Mouse (Mus musculus): ENCODE results near the gene Scn4a.

Scn4a gene

DNA sequence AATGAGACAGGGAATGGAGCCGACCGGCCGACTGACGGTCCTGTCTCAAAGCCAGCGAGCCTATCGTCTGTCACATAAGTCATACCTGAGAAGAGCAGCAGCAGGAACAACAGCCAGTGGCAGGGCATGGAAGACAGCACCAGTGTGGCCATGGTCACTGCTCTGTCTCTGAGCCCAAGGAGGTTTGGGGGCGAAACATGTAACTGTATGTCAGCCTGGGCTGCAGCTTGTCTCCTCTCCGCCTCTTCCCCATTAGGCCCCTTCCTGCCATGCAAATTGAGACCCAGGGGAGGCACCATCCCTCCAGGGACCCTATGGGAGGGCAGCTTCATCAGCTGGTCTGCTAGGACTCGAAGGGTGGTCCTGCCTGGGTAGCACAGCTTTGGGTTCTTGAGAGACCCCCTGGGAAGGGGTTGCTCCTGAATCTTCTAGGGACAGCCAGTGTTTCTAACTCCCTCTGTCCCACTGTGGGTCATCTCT, 38.7 kb downstream of the Scn4a start, which contains the start of gene Cd79b:
Gene Cd79b, minus strand, starts transcription at position 430 of the 480 bp plus-strand sequence.
- DNase-seq (ENCODE audit: low read depth): no peak

DNA sequence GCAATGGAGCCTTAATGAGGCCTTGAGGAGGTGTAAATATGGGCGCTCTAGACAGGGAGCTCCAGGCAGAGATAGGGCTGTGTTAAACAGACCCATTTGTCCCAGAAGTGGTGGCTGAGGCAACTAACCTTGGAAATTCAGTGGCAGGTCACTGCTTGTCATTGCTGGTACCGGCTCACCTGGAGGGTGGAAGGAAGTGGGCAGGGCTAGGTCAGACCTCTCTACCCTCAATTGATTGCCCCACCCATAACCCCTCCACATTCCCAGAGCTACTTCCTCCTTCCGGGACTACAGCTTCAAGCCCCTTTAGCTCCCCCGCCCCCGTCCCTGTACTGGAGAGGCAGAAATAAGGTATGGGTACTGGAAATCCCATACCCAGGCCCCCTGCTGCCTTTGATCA, 39.6 kb downstream of the Scn4a start:
- DNase-seq (ENCODE audit: low read depth): no peak

DNA sequence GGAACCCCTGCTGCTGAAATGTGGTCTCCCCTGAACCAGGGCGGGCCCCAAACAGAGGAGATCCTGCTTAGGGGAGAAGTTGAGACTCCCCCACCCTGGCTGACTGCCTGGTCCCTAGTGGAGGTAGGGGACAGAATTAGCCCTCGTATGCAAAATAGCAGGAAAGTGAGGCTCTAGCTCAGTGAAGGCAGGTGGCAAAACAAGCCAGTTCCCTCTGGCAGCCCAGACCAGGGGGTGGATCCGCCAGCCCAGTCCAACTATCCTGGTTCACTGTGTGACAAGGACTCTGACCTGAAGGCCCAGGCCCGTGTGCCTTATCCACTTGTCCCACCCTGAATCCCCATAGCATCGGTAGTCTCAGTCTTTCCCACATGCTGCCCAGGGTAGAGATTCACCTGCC, 43.0 kb downstream of the Scn4a start:
- DNase-seq (ENCODE audit: low read depth): no peak

DNA sequence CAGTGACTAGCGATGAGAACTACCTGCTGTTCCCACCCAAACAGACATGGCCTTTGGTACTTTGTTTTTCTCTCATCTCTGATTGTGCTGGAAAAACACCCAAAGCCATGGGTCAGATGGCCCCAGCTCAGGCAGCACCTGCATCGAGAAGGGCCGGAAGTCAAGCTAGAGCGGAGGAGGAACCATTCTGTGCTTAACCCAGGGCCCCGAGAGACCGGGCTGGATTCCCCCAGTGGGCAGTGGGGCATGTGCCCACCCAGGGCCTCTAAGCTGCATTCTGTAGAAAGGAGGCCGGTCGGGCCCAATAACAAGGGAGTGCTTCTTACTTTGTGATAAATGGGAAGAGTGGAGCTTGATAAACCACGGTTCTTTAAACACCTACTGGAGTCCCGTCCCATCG, 44.9 kb downstream of the Scn4a start:
- no peak for DNase-seq (ENCODE audit: low read depth)

DNA sequence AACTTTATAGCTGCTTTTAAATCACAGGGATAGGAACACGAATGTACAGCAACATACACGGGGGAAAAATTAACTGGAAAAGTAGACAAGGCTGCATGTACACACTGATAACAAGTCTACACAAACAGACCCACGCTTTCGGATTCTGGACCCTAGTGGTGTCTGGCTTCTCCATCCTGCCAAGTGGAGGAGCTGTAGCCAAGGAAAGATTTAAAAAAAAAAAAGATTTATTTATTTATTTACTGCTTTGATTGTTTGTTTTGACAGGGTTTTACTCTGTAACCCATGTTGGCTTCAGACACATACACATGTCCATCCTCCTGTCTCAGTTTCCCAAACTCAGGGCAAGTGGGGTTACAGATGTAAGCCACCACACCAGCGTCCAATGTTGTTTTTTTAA, 45.7 kb downstream of the Scn4a start:
- DNase-seq (ENCODE audit: low read depth): no peak

DNA sequence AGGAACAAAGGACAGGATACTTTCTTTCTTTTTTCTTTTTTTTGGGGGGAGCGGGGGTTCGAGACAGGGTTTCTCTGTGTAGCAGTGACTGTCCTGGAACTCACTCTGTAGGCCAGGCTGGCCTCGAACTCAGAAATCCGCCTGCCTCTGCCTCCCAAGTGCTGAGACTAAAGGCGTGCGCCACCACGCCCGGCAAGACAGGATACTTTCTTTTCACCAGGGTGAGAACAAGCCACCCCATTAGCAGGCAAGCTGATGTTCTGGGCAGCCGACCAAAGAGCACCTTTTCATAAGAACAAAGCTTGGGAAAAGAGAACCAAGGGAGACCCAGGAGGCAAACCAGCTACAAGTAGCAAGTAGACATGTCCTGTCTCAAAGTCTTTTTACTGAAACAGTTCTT, 46.3 kb downstream of the Scn4a start:
- DNase-seq (ENCODE audit: low read depth): no peak

DNA sequence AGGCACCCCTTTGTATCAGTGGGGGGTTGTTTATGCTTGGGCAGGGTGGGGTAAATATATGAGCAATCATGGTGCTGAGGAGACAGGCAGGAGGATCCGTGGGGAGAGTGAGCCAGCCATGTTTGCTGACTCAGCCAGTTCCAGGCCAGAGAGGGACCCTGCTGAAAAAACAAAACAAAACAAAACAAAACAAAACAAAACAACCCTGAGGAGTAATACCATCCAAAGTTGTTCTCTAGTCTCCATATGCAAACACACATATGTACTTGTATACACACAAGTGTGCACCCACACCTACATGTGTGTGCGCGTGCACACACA, 47.1 kb downstream of the Scn4a start:
- no peak for DNase-seq (ENCODE audit: low read depth)

DNA sequence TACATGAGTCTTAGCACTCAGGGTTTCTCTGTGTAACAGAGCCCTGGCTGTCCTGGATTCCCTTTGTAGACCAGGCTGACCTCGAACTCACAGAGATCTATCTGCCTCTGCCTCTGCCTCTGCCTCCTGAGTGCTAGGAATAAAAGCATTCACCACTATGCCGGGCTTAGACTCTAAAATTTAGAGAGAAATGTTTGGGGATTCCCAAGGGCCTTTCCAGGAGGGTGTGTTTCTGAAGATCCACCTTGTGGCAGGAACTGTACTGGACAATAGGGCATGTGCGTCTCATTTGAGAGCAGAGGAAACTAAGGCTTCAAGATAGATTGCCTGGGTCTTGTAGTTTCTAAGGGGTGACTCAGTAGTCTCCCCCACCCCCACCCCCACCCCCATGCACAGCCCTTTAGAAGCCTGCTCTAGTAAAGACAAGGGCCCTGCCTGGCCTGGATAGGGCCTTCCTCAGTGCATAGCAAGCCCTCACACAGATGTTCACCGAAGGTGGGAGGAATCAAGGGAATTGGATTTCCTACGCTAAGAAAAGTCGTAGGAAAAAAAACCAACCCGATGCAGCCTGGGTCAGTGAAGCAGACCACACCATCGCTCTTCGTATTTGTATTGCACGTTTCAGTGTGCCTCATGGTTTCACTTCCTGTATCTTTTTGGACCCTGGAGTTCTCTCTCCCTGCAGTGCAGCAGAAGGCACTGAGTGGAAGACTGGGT, 47.6 kb downstream of the Scn4a start:
- DNase-seq (ENCODE audit: low read depth): no peak

DNA sequence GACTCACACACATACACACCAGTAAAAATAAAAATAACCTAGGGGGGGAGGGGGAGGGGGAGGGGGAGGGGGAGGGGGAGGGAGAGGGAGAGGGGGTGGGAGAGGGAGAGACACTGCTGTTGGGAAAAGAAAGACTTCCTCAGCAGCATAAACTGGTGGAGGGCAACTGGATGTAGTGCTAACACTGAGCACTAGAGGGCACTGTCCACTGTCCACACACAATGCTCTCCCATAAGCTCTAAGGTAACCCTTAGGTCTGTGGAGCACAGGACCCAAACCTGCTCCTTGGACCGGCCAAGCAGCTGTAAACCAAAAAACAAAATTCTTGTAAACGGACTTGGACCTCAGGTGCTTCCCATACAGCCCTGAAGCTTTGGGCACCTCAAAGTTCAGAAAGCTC, 50.5 kb downstream of the Scn4a start:
- DNase-seq (ENCODE audit: low read depth): peak; percentile 80

DNA sequence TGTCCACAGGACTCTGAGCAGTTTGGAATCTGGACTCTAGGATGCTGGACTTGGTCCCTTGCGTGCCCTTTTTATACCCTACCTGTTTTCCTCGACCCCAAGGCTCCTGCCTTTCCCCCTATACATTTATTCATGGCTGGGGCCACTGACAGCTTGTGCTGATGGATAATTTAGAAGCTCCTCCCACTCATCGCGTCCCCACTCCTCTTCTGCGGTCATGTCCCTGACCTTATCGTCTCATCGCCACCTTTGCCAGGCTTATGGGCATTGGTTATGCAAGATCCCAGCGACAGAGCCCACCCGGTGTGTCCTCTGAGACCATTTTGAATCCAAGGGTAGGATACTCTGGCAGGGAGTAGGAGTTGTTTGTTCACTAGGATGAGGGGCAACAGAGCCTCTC, 51.3 kb downstream of the Scn4a start, which contains the start of gene Gh:
Gene Gh, minus strand, starts transcription at position 101 of the 400 bp plus-strand sequence.
- no peak for DNase-seq (ENCODE audit: low read depth)

DNA sequence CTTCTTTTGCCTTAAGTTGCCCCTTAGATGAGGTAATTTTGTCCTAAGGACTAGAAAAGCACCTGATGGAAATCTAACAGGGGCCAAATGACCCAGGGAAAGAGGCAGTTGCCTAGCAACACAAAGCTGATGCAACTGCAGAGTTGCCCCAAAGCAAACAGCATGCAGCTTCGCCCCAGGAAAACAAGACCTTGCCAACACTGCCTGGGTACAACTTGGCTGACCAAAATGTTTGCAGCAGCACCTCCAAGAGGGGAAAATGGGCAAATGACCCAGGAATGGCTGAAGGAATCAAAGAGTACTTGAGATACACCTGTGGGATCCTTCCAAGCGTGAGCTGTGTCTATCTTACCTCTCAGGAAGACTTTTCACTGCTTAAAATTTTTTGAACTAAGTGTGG, 61.2 kb downstream of the Scn4a start:
- no peak for DNase-seq (ENCODE audit: low read depth)

DNA sequence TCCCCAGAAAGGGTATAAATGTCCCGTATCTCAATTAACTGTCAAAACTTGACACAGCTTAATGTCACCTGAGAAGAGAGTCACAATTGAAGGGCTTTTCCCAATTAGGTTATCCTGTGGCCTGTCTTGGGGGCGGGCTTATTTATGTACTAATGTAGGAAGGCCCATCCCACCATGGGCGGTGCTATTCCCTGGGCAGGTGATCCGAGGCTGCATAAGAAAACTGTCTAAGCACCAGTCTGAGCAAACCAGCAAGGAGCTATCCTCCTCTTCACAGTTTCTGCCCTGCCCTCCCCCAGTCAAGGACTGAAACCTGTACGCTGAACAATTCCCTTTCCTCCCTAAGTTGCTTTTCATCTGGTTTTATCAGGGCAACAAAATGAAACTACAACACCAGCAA, 62.7 kb downstream of the Scn4a start:
- no peak for DNase-seq (ENCODE audit: low read depth)

DNA sequence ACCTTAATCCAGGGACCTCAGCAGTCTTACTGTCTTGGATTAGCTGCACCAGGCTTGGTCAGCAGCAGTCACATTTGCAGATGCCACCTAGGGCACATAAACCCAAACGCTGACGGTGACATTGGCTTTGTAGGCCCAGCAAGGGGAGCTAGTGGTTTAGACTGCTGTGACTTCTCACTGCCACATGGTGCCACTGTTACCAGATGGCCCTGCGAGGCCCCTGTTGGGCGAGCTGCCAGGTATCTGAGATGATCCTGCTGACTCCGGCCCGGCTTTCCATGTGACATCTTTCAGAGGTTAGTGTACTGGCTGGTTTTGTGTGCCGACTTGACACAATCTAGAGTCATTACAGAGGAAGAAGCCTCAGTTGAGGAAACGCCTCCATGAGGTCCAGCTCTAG, 63.7 kb downstream of the Scn4a start:
- DNase-seq (ENCODE audit: low read depth): no peak

DNA sequence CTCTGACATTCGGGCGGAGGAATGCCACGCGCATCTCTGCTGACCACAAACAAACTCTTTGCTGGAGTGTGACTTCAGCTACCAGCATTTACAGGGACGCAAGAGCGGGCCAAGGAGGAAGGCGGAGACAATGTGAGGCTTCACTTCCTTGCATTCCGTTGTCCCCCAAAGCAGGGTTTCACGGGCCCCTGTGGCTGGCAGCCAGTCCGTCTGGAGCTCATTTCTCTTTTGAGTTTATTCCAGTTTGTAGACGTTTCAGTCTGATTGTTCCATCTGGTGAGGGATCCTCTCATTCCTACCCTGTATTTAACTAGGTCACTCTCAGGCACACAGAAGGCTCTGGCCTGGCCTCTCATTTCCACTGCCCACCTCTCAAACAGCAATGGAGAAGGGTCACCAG, 66.1 kb downstream of the Scn4a start:
- peak; percentile 54 for DNase-seq (ENCODE audit: low read depth)

DNA sequence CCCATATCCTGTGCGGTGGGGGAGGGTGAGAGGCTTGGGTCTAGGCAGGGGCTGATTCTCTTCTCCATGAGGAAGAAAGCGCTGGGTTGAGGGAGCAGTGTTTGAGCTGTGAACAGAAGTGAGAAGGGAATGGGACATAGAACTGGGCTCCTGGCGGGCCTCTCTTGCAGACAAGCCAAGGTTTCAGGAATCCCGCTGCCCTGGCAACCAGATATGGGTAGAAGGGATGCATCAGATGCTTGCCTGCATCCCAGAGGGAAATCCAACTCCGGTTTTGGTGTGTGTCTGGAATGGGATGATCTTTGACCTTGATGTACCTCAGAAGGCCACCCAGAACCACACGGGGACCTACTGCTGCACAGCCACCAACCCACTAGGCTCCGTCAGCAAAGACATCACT, 66.9 kb downstream of the Scn4a start:
- DNase-seq (ENCODE audit: low read depth): no peak

DNA sequence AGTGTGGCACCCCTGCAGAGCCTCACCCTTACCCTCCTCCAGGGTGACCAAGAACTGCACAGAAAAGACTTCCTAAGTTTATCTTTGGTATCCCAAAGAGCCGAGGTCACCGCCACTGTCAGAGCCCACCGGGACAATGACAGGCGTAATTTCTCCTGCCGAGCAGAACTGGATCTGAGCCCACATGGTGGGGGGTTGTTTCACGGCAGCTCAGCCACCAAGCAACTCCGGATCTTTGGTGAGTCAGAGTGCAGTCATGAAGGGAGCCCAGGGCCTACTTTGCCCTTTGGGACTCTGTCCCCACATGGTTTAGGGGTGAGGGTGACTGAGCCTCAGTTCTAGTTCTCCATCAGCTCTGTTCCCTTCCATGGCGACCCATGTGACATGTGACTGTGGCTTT, 69.0 kb downstream of the Scn4a start:
- DNase-seq (ENCODE audit: low read depth): no peak

DNA sequence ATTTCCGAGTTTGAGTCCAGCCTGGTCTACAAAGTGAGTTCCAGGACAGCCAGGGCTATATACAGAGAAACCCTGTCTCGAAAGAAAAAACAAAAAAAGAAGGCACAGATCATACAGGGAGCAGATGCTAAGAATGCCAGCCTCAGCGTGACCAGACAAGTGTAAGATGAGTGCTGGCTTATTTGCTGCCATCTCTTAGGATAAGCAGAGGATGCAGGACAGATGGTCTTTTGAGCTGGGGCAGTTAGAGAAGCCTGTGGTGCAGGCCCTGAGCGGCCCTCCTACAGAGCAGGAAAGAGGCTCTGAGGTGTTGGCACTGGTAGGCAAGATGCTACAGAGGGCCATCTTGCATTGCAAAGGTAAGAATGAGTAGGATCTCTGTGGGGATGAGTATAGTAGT, 69.7 kb downstream of the Scn4a start:
- DNase-seq (ENCODE audit: low read depth): no peak

DNA sequence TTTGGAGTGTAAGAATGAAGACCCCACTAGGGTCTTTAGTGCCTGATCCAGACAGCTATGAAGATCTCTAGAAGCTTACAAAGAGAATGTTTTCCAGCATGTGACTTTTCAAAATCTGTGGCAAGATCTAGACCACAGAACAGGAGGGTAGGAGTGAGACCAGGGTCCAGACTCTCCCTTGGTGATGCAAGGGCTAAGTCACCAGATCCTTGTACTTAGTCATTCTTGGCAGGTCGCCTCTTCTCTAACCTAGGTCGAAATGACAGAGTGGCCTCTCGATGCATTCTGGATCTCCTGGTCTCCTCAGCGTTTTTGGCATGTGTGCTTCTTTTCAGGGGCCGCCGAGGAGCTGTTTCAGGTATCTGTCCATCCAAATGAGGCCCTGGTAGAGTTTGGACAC, 70.6 kb downstream of the Scn4a start:
- peak; percentile 16 for DNase-seq (ENCODE audit: low read depth)

DNA sequence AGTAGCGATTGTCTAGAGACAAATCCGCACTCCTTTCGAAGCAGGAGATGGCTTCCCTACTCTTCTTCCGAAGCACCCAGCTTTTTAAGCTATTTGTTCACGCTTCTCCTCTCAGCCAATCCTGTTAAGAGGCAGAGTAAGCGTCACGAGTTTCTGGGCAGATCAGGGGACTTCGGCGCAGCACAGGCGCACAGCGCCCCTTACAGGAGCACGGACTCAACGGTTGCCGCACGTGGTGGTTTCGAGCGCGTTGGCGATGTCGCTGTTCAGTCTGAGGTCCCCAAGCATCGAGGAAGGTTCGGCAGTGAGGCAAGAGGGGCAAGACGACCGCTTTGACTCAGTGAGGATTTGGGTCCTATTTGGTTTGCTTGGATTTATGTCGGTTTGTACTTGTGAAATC, 76.6 kb downstream of the Scn4a start, which contains the start of gene Tcam1:
Gene Tcam1, plus strand, starts transcription at position 219 of the 400 bp plus-strand sequence.
- peak; percentile 39 for DNase-seq (ENCODE audit: low read depth)

DNA sequence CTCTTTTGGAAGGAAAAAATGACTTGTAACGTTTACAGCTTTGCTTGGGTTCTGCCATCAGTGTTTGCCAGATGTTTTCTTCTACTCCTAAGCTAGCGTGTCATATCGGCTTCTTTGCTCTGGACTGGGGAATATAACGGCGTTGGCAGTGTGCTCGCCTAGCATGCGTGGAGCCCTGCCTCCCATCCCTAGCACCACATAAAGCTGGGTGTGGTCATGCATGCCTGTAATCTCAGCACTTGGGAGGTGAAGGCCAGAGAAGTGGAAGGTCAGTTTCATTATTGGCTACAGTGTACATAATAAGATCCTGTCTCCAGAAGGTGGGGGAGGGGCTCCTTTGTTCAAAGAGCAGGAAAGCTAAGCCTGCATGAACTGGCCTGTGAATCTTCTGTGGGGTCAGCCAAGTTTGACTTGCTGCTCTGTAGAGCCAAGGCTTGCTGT, 78.1 kb downstream of the Scn4a start:
- peak; percentile 24 for DNase-seq (ENCODE audit: low read depth)

DNA sequence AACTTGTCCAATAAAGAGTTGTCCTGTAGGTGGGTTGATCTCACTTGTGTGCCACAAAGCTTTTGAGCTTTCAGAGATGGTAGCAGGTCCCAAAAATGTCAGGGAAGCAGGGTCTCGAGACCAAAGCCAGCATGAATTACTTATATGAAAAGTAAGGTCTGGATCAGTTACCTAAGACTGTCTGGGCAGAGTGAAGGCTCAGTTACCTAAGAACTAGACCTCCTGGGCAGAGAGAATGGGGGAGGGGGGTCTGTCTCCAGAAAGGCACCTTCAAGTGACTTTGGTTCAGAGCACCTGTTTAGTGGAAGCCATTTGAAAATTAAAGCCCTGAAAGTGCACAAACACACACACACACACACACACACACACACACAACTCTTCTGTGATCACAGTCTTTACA, 78.7 kb downstream of the Scn4a start:
- no peak for DNase-seq (ENCODE audit: low read depth)

DNA sequence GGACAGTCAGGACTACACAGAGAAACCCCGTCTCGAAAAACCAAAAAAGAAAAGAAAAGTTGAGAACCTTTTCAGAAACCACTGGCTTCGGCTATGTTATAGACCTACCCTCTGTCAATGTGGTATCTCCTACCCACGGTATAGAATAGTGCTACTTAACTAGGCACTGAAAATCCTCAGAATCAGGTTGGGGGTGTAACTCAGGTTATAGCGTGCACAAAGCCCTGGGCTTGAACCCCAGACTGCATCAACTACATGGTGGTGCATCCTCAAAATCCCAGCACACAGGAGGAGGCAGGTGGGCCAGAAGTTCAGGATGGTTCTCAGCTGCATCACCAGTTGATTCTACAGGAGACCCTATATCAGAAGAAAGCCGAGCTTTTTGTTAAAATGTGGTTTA, 79.3 kb downstream of the Scn4a start:
- no peak for DNase-seq (ENCODE audit: low read depth)

DNA sequence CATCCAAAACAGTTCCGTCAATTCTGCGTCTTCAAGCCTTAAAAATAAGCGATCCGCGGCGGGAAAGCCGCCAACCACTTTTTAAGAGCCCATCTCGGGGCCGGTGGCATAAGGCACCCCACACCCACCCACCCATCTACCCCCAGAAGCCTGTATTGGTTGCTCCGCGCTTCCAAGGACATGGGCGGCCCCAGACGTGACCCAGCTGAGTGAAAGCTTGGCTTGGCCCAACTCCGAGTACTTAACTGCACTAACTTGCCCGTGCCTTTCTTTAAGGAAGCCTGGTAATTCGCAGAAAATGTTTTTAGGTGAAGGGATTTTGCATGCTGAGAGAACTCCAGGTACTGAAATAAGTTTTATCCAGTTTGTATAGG, 79.8 kb downstream of the Scn4a start:
- DNase-seq (ENCODE audit: low read depth): no peak

DNA sequence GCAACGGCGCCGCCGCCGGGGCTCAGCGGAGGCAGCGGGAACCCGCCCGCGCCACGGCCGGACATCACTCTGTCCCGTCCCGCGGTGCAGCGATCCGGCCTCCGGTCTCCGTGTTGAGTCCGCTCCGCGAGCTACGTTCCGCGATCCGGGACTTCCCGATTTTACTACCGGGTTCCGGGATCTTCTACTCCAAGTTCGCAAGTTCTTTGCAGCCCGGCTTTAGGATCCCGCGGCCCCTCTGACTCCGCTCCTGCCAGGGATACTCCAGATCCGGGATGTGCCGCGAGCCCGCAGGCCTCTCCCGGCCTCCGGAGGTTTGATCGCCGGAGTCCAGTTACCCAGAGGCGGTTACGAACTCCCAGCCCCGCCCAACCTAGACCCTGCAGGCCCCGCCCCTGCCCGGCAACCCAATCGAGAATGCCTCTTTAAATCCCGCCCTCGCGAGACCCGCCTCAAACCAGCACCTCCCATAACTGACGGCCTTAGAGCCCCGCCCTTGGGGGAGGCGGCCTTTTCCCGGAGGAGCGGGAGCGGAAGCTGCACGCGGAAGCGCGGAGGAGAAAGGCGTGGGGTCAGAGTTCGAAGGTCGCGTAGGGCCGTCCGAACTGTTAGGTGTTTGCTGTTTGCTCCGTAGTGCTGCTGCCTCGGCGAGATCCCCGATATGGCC, 80.3 kb downstream of the Scn4a start, which contains the start of gene Smarcd2:
Gene Smarcd2, minus strand, starts transcription at position 329 of the 667 bp plus-strand sequence.
- DNase-seq (ENCODE audit: low read depth): peak; percentile 98

All from NIH3T3 (cell line).